Mouse (Mus musculus): ENCODE data around the gene Prmt1. TPM values are rescaled to one million over a fixed set of nuclear protein-coding genes. Genes with fewer than 3 reads are reported as not detected.
A peak's percentile ranks its signal among the peaks of the same experiment; 100 is the strongest.

The Prmt1 gene
- polyA plus RNA-seq, 1 experiment: 729 TPM

DNA sequence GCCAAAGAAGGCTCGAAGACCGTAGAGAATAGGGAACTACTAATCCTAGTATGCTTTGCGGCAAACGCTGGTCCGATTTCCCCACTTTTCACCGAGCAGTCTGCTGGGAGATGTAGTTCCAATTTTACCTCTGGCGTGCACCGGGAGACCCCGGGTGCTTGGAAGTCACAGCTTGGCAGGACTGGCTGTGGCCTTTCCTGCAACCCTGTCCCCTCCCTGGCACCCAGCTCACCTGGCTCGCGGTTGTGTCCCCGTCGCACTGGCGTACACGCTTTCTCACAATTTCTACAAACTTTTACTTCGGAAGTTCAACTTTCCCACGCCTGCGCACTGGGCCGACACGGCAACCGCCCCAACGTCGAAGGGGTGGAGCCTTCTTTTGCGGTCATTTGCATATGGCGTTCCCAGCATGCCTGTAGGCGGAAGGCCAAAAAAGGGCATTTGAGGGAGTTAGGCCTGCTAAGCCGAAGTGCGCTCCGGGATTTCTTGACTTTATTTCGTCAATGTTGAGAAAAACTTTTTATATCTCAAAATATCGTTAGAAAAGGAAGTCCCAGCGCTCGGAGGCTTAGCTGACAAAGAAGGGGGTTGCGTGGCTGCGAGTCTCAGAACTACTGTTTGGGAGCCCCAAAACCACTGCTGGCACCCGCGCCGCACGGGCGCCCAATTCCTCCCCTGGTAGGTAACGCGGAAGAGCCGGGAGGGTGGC is 11.0 kb upstream of the Prmt1 start, which contains the start of gene Irf3:
TSS of gene Irf3 (plus strand) at position 418 of the 709 bp plus-strand sequence.
- H3K4me3 ChIP-seq: peak within 1 kb of the TSS; percentile 86
- TF ChIP-seq POLR2AphosphoS2 (IDR thresholded peaks at IDR 0.05; ENCODE audit: insufficient read length, low read depth) (peak; percentile 36), SRF (IDR thresholded peaks at IDR 0.05; ENCODE audit: control insufficient read depth, insufficient read length, low read depth) (peak; percentile 98), MYOD1 (IDR thresholded peaks at IDR 0.05; ENCODE audit: control insufficient read depth in 1 of 3, insufficient read length in 2 of 3, low read depth in 2 of 3) (no peak), E2F4 (IDR thresholded peaks at IDR 0.05; ENCODE audit: insufficient read depth) (no peak), REST (IDR thresholded peaks at IDR 0.05; ENCODE audit: insufficient read depth, insufficient read length) (no peak)
- H3ac ChIP-seq (ENCODE audit: control insufficient read depth, insufficient read length): peak within 1 kb of the TSS; percentile 50
- H3K79me2 ChIP-seq (ENCODE audit: control insufficient read depth, insufficient read depth): peaks cover 20% of the 10 kb centered on the region
- H3K4me2 ChIP-seq (ENCODE audit: low read depth): peak within 1 kb of the TSS; percentile 98
- H3K27me3 ChIP-seq (ENCODE audit: control insufficient read depth, insufficient read depth, insufficient read length): no peaks in the 10 kb centered on the region
- H3K36me3 ChIP-seq (ENCODE audit: control insufficient read depth, insufficient read depth): no peaks in the 10 kb centered on the region

DNA sequence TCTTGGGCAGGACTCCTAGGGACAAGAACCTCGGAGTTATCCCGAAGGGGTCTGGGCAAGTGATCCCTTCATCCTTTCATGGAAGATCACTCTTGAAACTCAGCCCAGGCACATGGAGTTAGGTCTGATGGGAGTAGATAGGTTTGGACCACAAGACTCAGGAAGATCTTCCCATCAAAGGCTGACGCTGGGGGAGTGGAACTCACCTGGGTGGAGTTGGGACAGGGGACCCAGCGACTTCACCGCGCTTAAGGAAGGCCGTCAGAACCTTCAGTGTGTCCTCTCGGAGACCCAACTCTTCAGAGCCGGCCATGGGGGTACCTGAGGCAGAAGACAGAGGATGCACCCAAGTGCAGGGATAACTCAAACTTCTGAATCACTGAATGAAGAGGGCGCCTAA is 10.3 kb upstream of the Prmt1 start:
- H3ac ChIP-seq (ENCODE audit: control insufficient read depth, insufficient read length): peak overlapping the region; percentile 50
- TF ChIP-seq MYOD1 (IDR thresholded peaks at IDR 0.05; ENCODE audit: control insufficient read depth in 1 of 3, insufficient read length in 2 of 3, low read depth in 2 of 3) (no peak), CEBPB (IDR thresholded peaks at IDR 0.05; ENCODE audit: insufficient read depth, poor library complexity, severe bottlenecking) (no peak), TCF12 (IDR thresholded peaks at IDR 0.05; ENCODE audit: insufficient read depth, poor library complexity, severe bottlenecking) (no peak), REST (IDR thresholded peaks at IDR 0.05; ENCODE audit: insufficient read depth, insufficient read length) (no peak), TCF3 (IDR thresholded peaks at IDR 0.05; ENCODE audit: insufficient read length, low read depth) (no peak), MYOG (IDR thresholded peaks at IDR 0.05; ENCODE audit: control insufficient read depth in 1 of 3, insufficient read depth in 1 of 3, insufficient read length in 2 of 3, low read depth in 2 of 3) (no peak), POLR2AphosphoS2 (IDR thresholded peaks at IDR 0.05; ENCODE audit: insufficient read length, low read depth) (no peak), SRF (IDR thresholded peaks at IDR 0.05; ENCODE audit: control insufficient read depth, insufficient read length, low read depth) (no peak)
- no peaks in the 10 kb centered on the region for H3K27me3 ChIP-seq (ENCODE audit: control insufficient read depth, insufficient read depth, insufficient read length)
- H3K4me2 ChIP-seq (ENCODE audit: low read depth): peak overlapping the region; percentile 98
- H3K36me3 ChIP-seq (ENCODE audit: control insufficient read depth, insufficient read depth): no peaks in the 10 kb centered on the region
- H3K4me3 ChIP-seq: peak overlapping the region; percentile 86
- peaks cover 20% of the 10 kb centered on the region for H3K79me2 ChIP-seq (ENCODE audit: control insufficient read depth, insufficient read depth)

DNA sequence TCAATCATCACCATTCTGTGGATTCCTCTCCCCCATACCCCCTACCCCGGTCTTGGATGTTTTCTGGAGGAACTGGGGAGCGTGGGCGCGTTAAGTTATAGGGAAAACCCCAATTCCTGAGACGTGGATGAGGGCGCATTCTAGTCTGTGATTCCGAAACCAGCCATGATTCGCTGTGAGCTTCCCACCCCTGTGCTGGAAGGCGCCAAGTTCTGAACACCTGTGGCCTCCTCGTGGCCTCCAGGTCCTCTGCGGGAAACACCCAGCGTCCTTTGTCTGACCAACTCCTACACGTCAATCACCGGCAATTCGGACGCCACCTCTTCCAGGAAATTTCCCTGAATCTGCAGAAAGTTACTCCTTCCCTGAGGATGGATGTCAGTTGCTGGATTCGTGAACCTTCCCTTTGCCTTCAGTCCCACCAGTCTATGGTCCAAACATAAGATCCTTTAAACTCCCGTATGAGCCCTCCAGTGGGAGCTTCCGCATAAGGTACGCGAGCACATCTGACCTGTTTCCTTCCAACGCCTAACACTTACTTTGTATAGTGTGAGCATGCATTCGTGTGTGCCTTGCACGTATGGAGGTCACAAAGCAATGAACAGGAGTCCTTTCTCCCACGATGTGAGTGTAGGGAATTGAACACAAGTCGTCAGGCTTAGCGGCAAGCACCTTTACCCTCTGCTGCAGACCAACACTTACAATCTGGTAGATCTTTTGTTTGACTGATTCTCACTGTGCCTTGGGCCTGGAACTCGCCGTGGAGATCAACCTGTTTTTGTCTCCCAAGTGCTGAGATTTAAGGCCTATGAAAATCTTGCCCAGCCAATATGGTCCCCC is 731 bp upstream of the Prmt1 start:
- no peak for TF ChIP-seq E2F4 (IDR thresholded peaks at IDR 0.05; ENCODE audit: insufficient read depth)
- peak; percentile 60 for TF ChIP-seq POLR2A (IDR thresholded peaks at IDR 0.05; ENCODE audit: insufficient read length, low read depth)
- TF ChIP-seq TCF3 (IDR thresholded peaks at IDR 0.05; ENCODE audit: insufficient read length, low read depth): no peak
- TF ChIP-seq CEBPB (IDR thresholded peaks at IDR 0.05; ENCODE audit: insufficient read depth, poor library complexity, severe bottlenecking): no peak
- peak; percentile 66 for TF ChIP-seq POLR2AphosphoS2 (IDR thresholded peaks at IDR 0.05; ENCODE audit: insufficient read length, low read depth)
- TF ChIP-seq MAX (IDR thresholded peaks at IDR 0.05; ENCODE audit: low read depth): no peak
- TF ChIP-seq USF1 (IDR thresholded peaks at IDR 0.05; ENCODE audit: low read depth): no peak
- no peak for TF ChIP-seq SRF (IDR thresholded peaks at IDR 0.05; ENCODE audit: control insufficient read depth, insufficient read length, low read depth)
- peak in 1 of 3 experiments; percentile 48 for TF ChIP-seq MYOD1 (IDR thresholded peaks at IDR 0.05; ENCODE audit: control insufficient read depth in 1 of 3, insufficient read length in 2 of 3, low read depth in 2 of 3)
- TF ChIP-seq TCF12 (IDR thresholded peaks at IDR 0.05; ENCODE audit: insufficient read depth, poor library complexity, severe bottlenecking): no peak
- peak in 1 of 3 experiments; percentile 40 for TF ChIP-seq MYOG (IDR thresholded peaks at IDR 0.05; ENCODE audit: control insufficient read depth in 1 of 3, insufficient read depth in 1 of 3, insufficient read length in 2 of 3, low read depth in 2 of 3)
- TF ChIP-seq REST (IDR thresholded peaks at IDR 0.05; ENCODE audit: insufficient read depth, insufficient read length): no peak
- peaks cover 3% of the 10 kb centered on the region for H3K36me3 ChIP-seq (ENCODE audit: control insufficient read depth, insufficient read depth)
- H3K79me2 ChIP-seq (ENCODE audit: control insufficient read depth, insufficient read depth): peaks cover 57% of the 10 kb centered on the region

DNA sequence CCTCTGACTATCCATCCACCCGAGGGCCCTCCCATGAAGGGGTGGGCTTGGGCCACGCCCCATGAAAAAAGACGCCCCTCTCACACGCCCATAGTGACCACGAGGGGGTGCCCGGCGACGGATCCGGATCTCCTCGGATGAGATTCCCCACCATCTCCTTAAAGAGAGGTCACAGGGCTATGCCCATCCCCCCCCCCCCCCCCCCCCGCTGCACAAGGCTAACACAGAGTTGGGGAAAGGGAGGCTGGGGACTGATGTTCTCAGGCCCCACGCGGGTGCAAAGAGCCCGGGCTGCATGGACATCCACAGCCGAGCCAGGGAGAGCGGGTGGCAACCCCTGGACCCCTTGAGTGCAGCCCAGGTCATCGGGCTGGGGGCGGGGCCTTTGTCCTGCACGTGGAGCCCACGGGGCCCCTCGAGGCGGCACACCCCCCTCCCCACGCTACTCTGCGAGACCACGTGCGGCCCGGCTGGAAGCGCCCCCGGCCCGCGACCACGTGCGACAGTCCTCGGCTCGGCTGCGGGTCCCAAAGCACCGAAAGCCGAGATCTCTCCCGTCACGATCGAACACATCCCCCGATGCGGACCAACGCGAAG is 675 bp downstream of the Prmt1 start:
- peak overlapping the region; percentile 83 for H3ac ChIP-seq (ENCODE audit: control insufficient read depth, insufficient read length)
- peak overlapping the region; percentile 55 for H3K4me3 ChIP-seq
- TF ChIP-seq POLR2A (IDR thresholded peaks at IDR 0.05; ENCODE audit: insufficient read length, low read depth): peak; percentile 15
- TF ChIP-seq TCF3 (IDR thresholded peaks at IDR 0.05; ENCODE audit: insufficient read length, low read depth): no peak
- peak in 1 of 3 experiments; percentile 1 for TF ChIP-seq MYOG (IDR thresholded peaks at IDR 0.05; ENCODE audit: control insufficient read depth in 1 of 3, insufficient read depth in 1 of 3, insufficient read length in 2 of 3, low read depth in 2 of 3)
- no peak for TF ChIP-seq USF1 (IDR thresholded peaks at IDR 0.05; ENCODE audit: low read depth)
- no peak for TF ChIP-seq E2F4 (IDR thresholded peaks at IDR 0.05; ENCODE audit: insufficient read depth)
- no peak for TF ChIP-seq MAX (IDR thresholded peaks at IDR 0.05; ENCODE audit: low read depth)
- peak overlapping the region; percentile 68 for H3K4me2 ChIP-seq (ENCODE audit: low read depth)
- H3K36me3 ChIP-seq (ENCODE audit: control insufficient read depth, insufficient read depth): peaks cover 12% of the 10 kb centered on the region
- H3K79me2 ChIP-seq (ENCODE audit: control insufficient read depth, insufficient read depth): peaks cover 59% of the 10 kb centered on the region
- no peaks in the 10 kb centered on the region for H3K27me3 ChIP-seq (ENCODE audit: control insufficient read depth, insufficient read depth, insufficient read length)

More for the DNA sequence above, 731 bp upstream of the Prmt1 start:
- H3K27me3 ChIP-seq (ENCODE audit: control insufficient read depth, insufficient read depth, insufficient read length): no peaks in the 10 kb centered on the region
- H3K4me2 ChIP-seq (ENCODE audit: low read depth): peak overlapping the region; percentile 85
- peak overlapping the region; percentile 83 for H3ac ChIP-seq (ENCODE audit: control insufficient read depth, insufficient read length)
- H3K4me3 ChIP-seq: peak overlapping the region; percentile 55
